Mouse (Mus musculus) intestine, embryonic 14.5 days (tissue): ENCODE data around the gene Rbx1. TPM values are rescaled to one million over a fixed set of nuclear protein-coding genes. Genes with fewer than 3 reads are reported as not detected.
"Not testable (repeated sequence)": the region's sequence is repeated elsewhere in the genome, so short reads cannot be mapped to it uniquely, and the experiment has no call there.

Source experiments
- ATAC-seq: fragments of 200-750 bp; cut with Nextera tagmentation; replicated peaks from 2 replicates; pipeline ENCODE4 v1.8.0; 2017; ENCODE audit warnings: low read depth, moderate number of reproducible peaks, moderate TSS enrichment, moderate library complexity; ENCODE audit not compliant: low FRiP score, low TSS enrichment
- DNase-seq: peaks from one replicate; pipeline ENCODE4 v3.0.0-alpha.2; 2018; ENCODE audit warnings: low spot score
- H3K27ac ChIP-seq: fragments of 300-500 bp; sonication (generic); 2 replicates; pipeline ENCODE4 v1.5.1; 2014; ENCODE audit warnings: low read depth, mild to moderate bottlenecking, control low read depth
- H3K27me3 ChIP-seq: fragments of 300-500 bp; sonication (generic); replicated peaks from 2 replicates; pipeline ENCODE4 v1.6.1; 2014; ENCODE audit warnings: low read length, control low read depth; ENCODE audit not compliant: control insufficient read depth, insufficient read depth
- H3K36me3 ChIP-seq: fragments of 300-500 bp; sonication (generic); 2 replicates; pipeline ENCODE4 v1.6.1; 2014; ENCODE audit warnings: low read length, control low read depth; ENCODE audit not compliant: control insufficient read depth, insufficient read depth
- H3K4me1 ChIP-seq: fragments of 300-500 bp; sonication (generic); replicated peaks from 2 replicates; pipeline ENCODE4 v1.6.1; 2014; ENCODE audit warnings: low read length, control low read depth, mixed read lengths; ENCODE audit not compliant: control insufficient read depth, insufficient read depth
- H3K4me2 ChIP-seq: fragments of 300-500 bp; sonication (generic); 2 replicates; pipeline ENCODE4 v1.6.1; 2014; ENCODE audit warnings: low read length
- H3K4me3 ChIP-seq: fragments of 300-500 bp; sonication (generic); 2 replicates; pipeline ENCODE4 v1.5.1; 2014; ENCODE audit warnings: low read depth, low read length, control low read depth, mixed read lengths
- H3K9ac ChIP-seq: fragments of 300-500 bp; sonication (generic); 2 replicates; pipeline ENCODE4 v1.6.1; 2014; ENCODE audit warnings: mild to moderate bottlenecking, low read length
- H3K9me3 ChIP-seq: fragments of 300-500 bp; sonication (generic); 2 replicates; pipeline ENCODE4 v1.6.1; 2016; ENCODE audit warnings: low read length, control low read depth; ENCODE audit not compliant: control insufficient read depth
- WGBS: fragments of 180-500 bp; shearing (Covaris S2); extraction: QIAGEN DNeasy Blood & Tissue Kit; methylation state at CpG from one replicate; pipeline ENCODE4 v1.1.7; 2014; 5-methylcytosine and 5-hydroxymethylcytosine counted together
- polyA plus RNA-seq: library from polyadenylated mRNA; unstranded; fragments of >200 nt; fragmentation: Nextera tagmentation; extraction: Ambion mirVana; gene quantifications from 2 replicates; pipeline ENCODE4 v1.2.1, GENCODE M21; 2014

Rbx1 gene
- polyA plus RNA-seq, 1 experiment from 2014 or later, result 514 TPM

DNA sequence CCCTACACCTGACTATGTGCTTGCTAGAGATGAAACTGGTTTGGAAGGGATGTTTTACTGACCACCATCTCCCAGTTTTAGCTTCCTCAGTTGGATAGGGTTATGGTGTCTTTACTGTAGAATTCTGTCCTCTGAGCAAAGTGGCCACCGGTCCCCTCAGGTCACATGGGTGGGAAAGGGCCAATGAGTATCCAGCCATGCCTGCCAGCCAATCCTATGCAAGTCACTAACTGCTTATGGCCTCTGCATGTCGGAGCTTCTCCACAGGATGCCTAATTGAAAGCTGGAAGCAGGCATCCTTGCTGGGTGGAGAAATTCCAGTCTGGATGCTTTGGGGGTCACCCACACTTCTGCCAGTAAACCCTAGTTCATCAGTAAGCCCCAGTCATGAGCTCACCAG lies 10.5 kb downstream of the Rbx1 start:
- ATAC-seq (0 out of 2 replicates have a peak, but pooled peaks have one; percentile 53), DNase-seq (no peak)
- Histone ChIP-seq H3K27ac (no peak overlapping the region), H3K36me3 (peaks cover 44% of the 10 kb centered on the region), H3K4me2 (no peak overlapping the region), H3K9ac (no peak overlapping the region), H3K4me3 (no peak overlapping the region), H3K9me3 (no peaks in the 10 kb centered on the region), H3K4me1 (no peaks in the 10 kb centered on the region), H3K27me3 (no peaks in the 10 kb centered on the region)
- WGBS, result 2% methylated on average over 2 of the region's 2 CpGs

DNA sequence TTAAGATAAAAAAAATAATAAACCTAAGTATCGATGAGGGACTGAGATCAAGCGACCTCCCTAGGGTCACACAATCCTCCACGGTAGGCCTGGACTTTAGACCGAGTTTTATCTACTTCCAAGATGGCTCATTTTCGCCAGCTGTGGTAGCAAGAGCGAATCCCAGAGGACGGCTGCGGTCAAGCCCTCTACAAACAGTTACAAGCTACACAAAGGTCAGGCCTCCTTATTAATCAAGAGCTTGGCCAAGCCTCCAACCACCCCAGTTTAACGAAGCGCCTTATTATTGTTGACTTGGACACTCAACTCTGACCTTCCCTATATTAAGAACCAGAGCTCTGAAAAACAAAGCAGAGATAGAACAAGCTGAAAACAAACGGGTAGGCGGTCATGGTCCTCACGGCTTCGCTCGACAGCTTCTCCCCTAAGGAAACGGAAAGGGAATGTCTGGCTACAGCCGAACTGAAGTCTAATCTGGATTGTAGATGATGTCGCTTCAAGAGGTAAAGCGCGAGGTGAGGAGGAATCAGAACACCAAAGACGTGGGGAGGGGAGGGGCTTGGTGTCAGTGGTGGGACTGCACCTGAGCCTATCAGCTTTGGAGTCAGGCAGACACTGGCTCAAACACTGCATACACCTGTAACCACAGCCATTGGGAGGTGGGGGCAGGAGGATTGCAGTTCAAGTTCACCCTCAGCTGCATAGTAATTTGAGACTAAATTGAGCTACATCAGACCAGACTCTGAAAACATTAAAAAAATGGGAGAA lies 13.5 kb downstream of the Rbx1 start:
- Histone ChIP-seq H3K27ac (no peak overlapping the region), H3K27me3 (no peaks in the 10 kb centered on the region), H3K36me3 (peaks cover 14% of the 10 kb centered on the region), H3K9ac (no peak overlapping the region), H3K4me2 (no peak overlapping the region), H3K4me3 (no peak overlapping the region), H3K4me1 (no peaks in the 10 kb centered on the region), H3K9me3 (no peaks in the 10 kb centered on the region)
- ATAC-seq, result no peak
- WGBS, result 69% methylated on average over 21 of the region's 21 CpGs
- DNase-seq, result no peak

DNA sequence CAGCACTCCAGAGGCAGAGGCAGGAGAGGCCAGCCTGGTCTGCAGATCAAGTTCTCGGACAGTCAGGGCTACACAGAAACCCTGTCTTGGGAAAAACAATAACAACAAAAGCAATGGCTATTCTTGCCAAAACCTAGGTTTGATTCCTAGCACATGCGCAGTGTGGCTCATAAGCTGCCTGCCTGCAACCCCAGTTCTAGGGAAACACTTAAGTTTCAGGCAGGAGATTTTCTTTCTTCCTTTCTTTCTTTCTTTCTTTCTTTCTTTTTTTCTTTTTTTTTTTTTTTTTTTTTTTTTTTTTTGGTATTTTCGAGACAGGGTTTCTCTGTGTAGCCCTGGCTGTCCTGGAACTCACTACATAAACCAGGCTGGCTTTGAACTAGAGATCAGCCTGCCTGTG lies 14.2 kb downstream of the Rbx1 start:
- not testable (repeated sequence) for H3K4me3 ChIP-seq, H3K27ac ChIP-seq, H3K36me3 ChIP-seq, DNase-seq, H3K27me3 ChIP-seq, H3K4me2 ChIP-seq, H3K9me3 ChIP-seq, H3K9ac ChIP-seq, H3K4me1 ChIP-seq, ATAC-seq
- WGBS, result 81% methylated on average over 3 of the region's 3 CpGs

DNA sequence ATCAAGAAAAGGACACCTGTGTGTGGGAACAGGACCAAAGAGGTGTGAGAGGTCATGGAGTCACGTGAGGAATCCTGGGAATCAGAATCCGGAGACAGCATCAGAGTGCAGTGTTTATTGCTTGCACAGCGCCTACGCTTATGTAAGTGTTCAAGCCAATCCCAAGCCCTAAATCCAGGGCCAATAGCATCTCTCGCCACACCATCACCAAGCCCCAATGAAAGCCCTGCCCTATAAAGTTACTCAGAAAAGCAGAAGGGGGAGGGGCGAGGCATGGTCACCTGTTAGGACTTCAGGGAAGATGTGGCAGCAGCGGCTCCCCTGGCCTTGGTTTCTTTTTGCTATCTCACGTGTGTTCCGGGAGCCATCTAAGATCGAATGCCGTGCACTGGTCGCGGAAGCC lies 14.9 kb downstream of the Rbx1 start:
- H3K4me1 ChIP-seq, result no peaks in the 10 kb centered on the region; the same call in 1 of the 2 replicates
- H3K4me2 ChIP-seq, result peak overlapping the region; percentile 37
- no peaks in the 10 kb centered on the region for H3K9me3 ChIP-seq
- peak; percentile 64; the same call in 1 of the 2 replicates for ATAC-seq
- H3K27ac ChIP-seq, result no peak overlapping the region
- 9% methylated on average over 13 of the region's 13 CpGs for WGBS
- no peaks in the 10 kb centered on the region for H3K27me3 ChIP-seq
- H3K36me3 ChIP-seq, result peaks cover under 1% of the 10 kb centered on the region; the same call in 1 of the 2 replicates
- H3K4me3 ChIP-seq, result peak overlapping the region; percentile 17
- H3K9ac ChIP-seq, result no peak overlapping the region
- DNase-seq, result peak; percentile 73

DNA sequence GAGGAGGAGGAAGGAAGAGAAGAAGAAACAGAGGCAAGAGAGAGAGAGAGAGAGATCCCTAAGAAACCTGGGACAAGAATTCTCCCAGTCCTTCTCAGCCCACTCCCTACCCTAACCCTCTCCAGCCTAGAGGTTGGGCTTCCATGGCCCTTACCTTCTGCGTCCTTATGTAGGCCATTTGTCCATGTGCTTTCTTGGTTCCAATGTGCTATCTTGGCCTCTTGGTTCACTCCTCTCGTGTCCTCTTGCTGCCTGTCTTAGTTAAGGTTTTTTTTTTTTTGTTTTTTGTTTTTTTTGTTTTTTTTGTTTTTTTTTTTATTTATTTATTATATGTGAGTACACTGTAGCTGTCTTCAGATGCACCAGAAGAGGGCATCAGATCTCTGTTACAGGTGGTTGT lies 16.9 kb downstream of the Rbx1 start:
- WGBS, result 85% methylated on average over 2 of the region's 2 CpGs
- Histone ChIP-seq H3K27ac (no peak overlapping the region), H3K9ac (no peak overlapping the region)

DNA sequence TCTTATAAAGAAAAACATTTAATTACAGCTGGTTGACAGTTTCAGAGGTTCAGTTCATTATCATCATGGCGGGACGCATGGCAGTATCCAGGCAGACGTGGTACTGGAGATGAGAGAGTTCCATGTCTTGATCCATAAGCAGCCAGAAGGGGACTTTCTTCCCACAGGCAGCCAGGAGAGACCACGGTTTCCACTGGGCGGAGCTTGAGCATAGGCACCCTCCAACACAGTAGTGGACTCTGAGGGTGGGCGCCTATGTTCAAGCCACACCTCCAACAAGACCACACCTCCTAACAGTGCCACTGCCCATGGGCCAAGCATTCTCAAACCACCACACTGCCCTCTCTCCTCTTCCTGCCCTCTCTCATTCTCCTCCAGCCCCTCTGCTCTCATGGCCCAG lies 17.6 kb downstream of the Rbx1 start:
- WGBS, result 86% methylated on average over 6 of the region's 6 CpGs
- no peak overlapping the region for H3K4me2 ChIP-seq
- H3K27me3 ChIP-seq, result no peaks in the 10 kb centered on the region
- no peaks in the 10 kb centered on the region for H3K9me3 ChIP-seq
- no peak for DNase-seq
- H3K4me1 ChIP-seq, result no peaks in the 10 kb centered on the region; the same call in 1 of the 2 replicates
- H3K4me3 ChIP-seq, result no peak overlapping the region
- no peak for ATAC-seq
- H3K9ac ChIP-seq, result no peak overlapping the region
- H3K27ac ChIP-seq, result no peak overlapping the region
- H3K36me3 ChIP-seq, result no peaks in the 10 kb centered on the region

More for the DNA sequence above, 16.9 kb downstream of the Rbx1 start:
- Histone ChIP-seq H3K36me3 (no peaks in the 10 kb centered on the region), H3K4me2 (no peak overlapping the region), H3K27me3 (no peaks in the 10 kb centered on the region), H3K4me3 (no peak overlapping the region), H3K4me1 (no peaks in the 10 kb centered on the region; the same call in 1 of the 2 replicates), H3K9me3 (no peaks in the 10 kb centered on the region)
- ATAC-seq (no peak), DNase-seq (no peak)

DNA sequence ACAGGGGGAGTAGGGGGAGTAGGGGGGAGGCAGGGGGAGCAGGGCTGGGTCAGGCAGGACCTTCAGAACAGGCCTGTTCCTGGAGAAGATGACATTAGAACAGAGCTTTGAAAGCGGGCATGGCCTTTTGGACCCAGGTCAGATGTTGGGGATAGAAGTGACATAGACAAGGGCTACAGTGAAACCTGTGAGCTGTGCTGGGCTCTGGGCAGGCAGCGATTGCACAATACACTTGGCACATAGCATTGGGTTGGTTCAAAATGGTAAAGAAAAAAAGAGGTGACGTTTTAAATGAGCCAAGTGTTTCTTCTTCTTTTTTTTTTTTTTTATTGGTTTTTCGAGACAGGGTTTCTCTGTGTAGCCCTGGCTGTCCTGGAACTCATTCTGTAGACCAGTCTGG lies 19.4 kb downstream of the Rbx1 start:
- ATAC-seq, result no peak
- H3K4me3 ChIP-seq, result no peak overlapping the region
- 86% methylated on average over 4 of the region's 4 CpGs for WGBS
- H3K27ac ChIP-seq, result no peak overlapping the region
- H3K9me3 ChIP-seq, result no peaks in the 10 kb centered on the region
- DNase-seq, result no peak
- H3K9ac ChIP-seq, result no peak overlapping the region
- no peaks in the 10 kb centered on the region for H3K27me3 ChIP-seq
- no peaks in the 10 kb centered on the region; the same call in 1 of the 2 replicates for H3K4me1 ChIP-seq
- H3K36me3 ChIP-seq, result no peaks in the 10 kb centered on the region
- no peak overlapping the region for H3K4me2 ChIP-seq

DNA sequence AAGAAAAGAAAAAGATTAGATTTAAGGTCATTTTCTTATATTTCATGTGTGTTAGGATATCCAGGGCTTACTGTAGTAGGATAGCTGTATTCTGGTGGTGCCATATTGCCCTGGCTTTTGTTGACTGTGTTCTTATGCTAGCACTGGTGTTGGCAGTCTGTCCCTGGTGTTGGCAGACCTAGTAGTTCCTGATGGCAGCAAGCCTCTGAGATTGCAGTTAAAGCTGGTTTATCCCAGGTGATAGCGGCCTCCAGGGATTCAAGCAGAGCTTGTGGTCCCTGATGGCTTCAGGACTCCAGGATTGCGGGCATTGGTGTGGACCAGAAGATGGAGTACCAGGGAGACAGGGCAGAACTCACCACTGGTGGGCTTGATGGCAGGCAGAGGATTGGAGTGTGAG lies 37.4 kb downstream of the Rbx1 start:
- no peak for DNase-seq
- H3K9ac ChIP-seq, result no peak overlapping the region
- 84% methylated on average over 2 of the region's 2 CpGs for WGBS

DNA sequence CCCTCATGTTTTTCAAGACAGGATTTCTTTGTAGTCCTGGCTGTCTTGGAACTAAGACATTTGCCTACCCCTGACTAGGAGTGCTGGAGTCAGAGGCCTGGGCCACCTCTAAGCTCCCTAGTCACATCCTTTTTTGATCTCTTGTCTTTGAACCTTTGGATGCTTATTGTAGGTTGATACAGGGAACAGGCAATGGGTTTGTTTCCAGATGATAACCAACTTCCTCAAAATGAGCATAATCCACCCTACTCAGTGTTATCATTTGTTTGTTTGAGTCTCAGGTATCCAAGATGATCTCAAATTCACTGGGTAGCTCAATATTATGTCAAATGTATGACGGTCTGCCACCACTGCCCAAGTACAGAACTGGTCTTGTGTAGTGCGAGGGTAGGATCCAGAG lies 37.9 kb downstream of the Rbx1 start:
- H3K4me1 ChIP-seq, result no peaks in the 10 kb centered on the region
- H3K4me3 ChIP-seq, result no peak overlapping the region
- WGBS, result 92% methylated on average over 2 of the region's 2 CpGs
- DNase-seq, result no peak
- no peaks in the 10 kb centered on the region for H3K36me3 ChIP-seq
- no peak for ATAC-seq
- no peak overlapping the region for H3K9ac ChIP-seq
- H3K4me2 ChIP-seq, result no peak overlapping the region
- no peak overlapping the region for H3K27ac ChIP-seq
- H3K27me3 ChIP-seq, result no peaks in the 10 kb centered on the region
- H3K9me3 ChIP-seq, result no peaks in the 10 kb centered on the region

More for the DNA sequence above, 37.4 kb downstream of the Rbx1 start:
- ATAC-seq, result no peak
- Histone ChIP-seq H3K4me2 (no peak overlapping the region), H3K9me3 (no peaks in the 10 kb centered on the region), H3K27me3 (no peaks in the 10 kb centered on the region), H3K27ac (no peak overlapping the region), H3K4me3 (no peak overlapping the region), H3K4me1 (no peaks in the 10 kb centered on the region), H3K36me3 (no peaks in the 10 kb centered on the region)
